Mouse (Mus musculus) thymus, postnatal 25 days (tissue): Measurements from ENCODE around the gene AL607142.1.

ENCODE experiments used
- DNase-seq: peaks from one replicate; pipeline ENCODE4 v3.0.0; 2022

AL607142.1 gene

DNA sequence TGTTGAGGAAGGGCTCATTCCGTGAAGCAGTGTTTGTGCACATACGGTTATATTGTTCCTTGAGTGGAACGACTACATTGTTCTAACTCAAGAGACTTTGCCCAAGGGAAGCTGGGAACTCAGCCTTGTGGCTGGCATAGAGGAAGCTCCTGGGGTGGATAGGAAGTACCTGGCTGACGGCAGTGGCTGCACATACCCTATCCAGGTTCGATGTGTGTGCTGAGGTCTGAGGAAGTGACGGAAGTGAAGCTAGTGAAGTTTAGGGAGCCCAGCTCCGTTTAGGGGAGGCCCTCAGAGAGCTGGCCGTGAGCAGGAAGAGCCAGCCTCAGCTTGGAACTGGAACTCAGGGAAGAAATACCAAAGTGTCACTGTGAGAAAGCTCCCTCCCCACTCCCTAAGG is 43.0 kb downstream of the AL607142.1 start:
- DNase-seq = no peak

GRCm38 (mm10) chr4:120115516-120115915 is 50.7 kb downstream of the AL607142.1 start:
- no peak for DNase-seq

DNA sequence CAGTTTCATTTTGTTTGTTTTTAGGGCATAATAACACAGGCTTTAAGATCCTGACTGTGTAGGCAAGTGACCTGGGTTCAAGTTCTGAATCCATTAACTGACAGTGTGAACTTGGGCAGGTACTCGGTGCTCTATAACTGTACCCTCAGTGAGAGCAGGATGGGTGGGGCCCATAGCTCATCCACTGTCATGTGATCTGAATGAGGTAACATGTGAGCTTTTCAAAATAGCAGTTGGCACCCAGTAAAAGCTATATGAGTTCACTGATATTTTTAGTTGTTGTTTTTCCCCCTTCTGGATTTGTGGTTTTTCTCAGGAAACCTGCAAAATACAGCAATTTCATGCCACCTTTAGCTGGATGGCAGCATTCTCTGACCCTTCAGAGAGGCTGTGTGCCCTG is 51.5 kb downstream of the AL607142.1 start:
- no peak for DNase-seq

DNA sequence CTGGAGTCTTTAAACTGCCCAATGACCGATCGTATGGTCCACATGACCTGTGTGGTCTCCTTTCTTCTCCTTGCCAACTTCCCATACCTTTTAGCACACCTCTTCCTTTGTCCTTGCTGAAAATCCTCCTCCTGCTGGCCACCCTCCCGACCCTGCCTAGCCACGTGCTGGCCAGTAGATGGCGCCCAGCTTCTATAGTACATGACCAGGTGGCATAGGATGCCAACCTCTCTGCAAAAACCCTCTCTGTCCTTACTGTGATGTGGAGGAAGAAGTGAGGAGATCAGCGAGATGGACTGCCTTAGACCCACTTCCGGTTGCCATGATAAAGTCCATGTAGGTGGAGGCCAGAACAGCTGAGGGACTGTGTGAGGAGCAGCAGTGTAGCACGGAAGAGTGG is 55.5 kb downstream of the AL607142.1 start:
- peak; percentile 64 for DNase-seq

DNA sequence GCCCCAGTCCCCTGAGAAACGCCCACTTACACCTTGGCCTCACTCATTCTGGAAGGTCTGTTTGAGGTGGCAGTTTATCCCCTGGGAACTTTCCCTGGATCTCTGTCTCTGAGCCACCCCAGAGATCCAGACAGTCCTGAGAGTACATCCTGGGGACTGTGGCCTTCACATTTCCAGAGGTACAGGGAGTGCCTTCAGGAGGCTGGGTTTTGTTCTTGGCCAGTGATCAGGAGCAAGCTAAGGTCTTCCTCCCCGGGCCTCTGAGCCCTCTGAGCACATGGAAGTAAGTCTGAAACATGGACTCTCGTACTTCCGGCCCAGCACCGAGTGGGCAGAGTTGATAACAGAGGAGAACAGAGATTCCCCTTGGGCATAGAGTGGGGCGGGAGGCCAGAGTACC is 59.9 kb downstream of the AL607142.1 start:
- no peak for DNase-seq

GRCm38 (mm10) chr4:120126047-120126446 is 61.3 kb downstream of the AL607142.1 start:
- no peak for DNase-seq

- no peak for DNase-seq
Measured at GRCm38 (mm10) chr4:120127333-120127732, 62.5 kb downstream of the AL607142.1 start.

DNA sequence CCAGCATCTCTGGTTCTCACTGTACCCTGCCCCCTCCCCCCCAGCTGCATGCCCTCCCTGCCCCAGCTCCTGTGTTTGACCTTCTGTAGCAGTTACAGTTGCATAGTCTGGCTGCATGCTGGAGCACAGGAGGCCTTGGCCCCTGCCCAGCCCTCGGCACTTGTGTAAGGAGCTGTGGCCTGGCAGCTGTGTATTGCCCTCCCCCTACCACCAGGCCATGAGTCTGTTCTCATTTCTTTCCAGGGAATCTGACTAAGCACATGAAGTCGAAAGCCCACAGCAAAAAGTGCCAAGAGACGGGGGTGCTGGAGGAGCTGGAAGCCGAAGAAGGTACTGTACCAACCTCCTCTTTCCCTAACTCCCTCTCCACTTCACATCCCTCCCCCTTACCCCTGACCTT is 63.2 kb downstream of the AL607142.1 start:
- no peak for DNase-seq

- DNase-seq = peak; percentile 54
Measured at GRCm38 (mm10) chr4:120129233-120129885, 64.6 kb downstream of the AL607142.1 start.

DNA sequence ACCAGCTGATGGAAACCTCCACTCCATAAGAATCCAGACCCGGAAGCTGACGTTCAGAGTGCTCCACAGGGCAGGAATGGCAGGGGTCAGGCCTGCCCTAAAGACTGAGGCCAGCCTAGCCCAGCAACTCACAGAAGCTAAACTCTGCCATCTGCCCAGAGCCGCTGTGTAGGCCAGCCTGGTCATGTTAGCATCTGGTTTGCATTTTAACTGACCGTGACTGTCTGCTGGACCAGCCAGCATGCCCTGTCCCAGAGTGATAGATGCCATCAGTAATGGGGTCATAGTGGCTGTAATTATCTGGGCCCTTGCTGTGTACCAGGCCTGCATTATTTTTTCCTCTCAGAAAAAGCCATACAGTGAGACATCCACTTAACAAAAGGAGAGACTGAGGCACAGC is 66.1 kb downstream of the AL607142.1 start:
- no peak for DNase-seq

DNA sequence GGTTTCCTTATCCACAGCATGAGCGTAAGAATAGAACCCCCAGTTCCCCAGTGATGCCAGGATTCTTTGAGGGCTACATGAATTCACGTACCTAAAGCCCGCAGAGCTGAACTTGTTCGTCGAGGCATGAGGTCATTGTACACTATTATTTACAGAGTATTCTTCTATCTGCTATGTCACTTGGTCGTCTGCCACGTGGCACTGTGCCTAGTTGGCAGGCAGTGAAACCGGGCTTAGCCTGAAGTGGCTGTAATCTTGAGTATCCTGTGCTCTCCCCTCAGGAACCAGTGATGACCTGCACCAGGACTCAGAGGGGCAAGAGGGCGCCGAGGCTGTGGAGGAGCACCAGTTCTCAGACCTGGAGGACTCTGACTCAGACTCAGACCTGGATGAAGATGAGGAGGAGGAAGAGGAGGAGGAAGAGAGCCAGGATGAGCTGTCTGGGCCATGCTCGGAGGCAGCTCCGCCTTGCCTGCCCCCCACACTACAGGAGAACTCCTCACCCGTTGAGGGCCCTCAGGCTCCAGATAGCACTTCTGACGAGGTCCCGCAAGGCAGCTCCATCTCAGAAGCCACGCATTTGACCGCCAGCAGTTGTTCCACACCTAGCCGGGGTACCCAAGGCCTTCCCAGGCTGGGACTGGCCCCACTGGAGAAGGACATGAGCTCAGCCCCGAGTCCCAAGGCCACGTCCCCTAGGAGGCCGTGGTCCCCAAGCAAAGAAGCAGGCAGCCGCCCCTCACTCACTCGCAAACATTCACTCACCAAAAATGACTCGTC is 66.8 kb downstream of the AL607142.1 start:
- DNase-seq = no peak

GRCm38 (mm10) chr4:120134223-120134622 is 69.4 kb downstream of the AL607142.1 start:
- DNase-seq = no peak

DNA sequence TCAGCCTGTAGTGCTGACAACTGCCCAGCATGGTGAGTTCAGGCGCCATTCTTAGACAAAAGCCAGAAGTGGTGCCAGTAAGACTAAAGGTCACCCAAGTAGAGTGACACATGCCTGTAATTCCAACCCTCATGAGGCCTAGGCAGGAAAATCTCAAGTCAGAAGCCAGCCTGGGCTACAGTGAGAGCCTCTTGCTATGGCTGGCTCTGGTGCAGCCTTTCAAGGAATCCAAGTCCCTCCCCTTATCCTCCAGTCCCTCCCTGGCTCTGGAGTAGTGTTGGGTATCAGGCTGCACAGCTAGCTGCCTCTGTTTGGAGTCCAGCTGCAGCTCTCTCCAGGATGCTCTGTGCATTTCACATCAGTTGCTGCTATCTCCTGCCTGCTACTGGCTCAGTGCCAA is 77.0 kb downstream of the AL607142.1 start:
- no peak for DNase-seq

GRCm38 (mm10) chr4:120142905-120143304 is 78.1 kb downstream of the AL607142.1 start:
- no peak for DNase-seq
